Mouse (Mus musculus) embryonic fibroblast, embryonic 13.5 days (primary cell): Measurements from ENCODE around the gene Vamp5.

ENCODE experiments used
- CTCF ChIP-seq: IDR thresholded peaks from 2 replicates; pipeline ENCODE4 v1.5.1; 2011; ENCODE audit warnings: mild to moderate bottlenecking, control low read depth, low read length, moderate library complexity, borderline replicate concordance; ENCODE audit not compliant: insufficient read depth
- POLR2A ChIP-seq: IDR thresholded peaks from 2 replicates; pipeline ENCODE4 v1.6.1; 2011; ENCODE audit warnings: low read depth, mild to moderate bottlenecking, control low read depth, low read length, moderate library complexity

DNA sequence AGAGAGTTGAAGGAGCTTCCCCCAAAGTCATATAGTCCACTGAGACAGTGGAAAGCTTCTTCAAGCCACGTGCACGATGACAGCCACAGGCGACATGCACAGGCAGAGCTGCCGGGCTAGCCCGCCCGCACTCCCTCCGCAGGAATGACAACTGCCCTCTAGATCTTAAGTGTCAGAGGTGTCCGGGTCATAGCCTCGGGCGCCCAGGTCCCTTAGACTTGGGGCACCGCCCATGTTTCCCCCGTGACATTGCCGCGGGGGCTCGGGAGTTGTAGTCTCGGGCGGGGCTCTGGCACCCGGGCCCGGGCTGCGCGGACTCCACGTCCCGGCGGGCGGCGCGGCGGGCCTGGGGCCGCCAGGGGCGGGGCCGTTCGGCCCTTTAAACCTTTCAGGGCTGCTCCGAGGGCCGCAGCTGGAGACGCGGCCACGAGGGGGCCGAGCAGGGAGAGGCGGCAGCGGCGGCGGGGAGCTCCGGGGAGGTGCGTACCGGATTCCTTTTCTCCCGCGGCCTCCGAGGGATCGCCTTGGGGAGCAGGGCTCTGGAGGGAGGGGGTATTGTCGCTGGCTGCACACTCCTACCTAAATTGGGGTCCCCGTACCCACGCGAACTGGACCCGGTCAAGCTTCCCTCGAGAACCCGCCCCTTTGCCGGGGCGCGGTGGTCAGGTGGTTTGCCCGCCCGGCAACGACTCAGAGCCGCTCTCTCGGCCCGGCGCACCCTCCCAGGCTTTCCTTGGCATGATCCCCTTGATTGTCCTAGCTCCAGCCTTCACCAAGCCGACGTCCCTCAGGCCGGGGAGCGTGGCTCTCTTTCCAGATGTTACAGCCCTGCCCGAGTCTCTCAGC is 25.0 kb downstream of the Vamp5 start, which contains the start of gene Tmem150a:
- no peak for TF ChIP-seq CTCF
- TF ChIP-seq POLR2A, result peak; percentile 31
